Mouse (Mus musculus) layer of hippocampus, adult 11-12 months (tissue): ENCODE data around the gene Aco2.
"Not testable (repeated sequence)": the region's sequence is repeated elsewhere in the genome, so short reads cannot be mapped to it uniquely, and the experiment has no call there.

Experiments used
- DNase-seq: peaks from one replicate; pipeline ENCODE4 v3.0.0; 2022; ENCODE audit warnings: low spot score

The Aco2 gene

GRCm38 (mm10) chr15:81879531-81880401, 7.7 kb downstream of the Aco2 start:
- peak; percentile 71 for DNase-seq

DNA sequence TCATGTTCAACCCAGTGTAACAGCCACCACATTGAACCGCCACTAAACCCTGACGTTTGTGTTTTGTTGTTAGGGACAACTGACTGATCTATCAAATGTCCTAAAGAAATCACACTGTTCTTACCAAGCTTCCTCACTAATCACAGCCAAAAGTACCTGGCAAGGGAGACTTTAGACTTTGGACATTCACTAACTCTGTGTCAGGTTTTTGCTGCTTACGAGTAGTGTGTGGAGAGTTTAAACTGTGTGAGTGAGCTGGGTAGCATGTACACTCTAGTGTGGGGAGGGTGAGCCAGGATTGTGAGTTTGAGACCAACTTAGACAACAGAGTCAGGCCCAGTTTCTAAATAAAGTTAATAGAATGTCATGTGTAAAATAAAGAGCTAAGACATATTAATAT, 10.2 kb downstream of the Aco2 start:
- no peak for DNase-seq

DNA sequence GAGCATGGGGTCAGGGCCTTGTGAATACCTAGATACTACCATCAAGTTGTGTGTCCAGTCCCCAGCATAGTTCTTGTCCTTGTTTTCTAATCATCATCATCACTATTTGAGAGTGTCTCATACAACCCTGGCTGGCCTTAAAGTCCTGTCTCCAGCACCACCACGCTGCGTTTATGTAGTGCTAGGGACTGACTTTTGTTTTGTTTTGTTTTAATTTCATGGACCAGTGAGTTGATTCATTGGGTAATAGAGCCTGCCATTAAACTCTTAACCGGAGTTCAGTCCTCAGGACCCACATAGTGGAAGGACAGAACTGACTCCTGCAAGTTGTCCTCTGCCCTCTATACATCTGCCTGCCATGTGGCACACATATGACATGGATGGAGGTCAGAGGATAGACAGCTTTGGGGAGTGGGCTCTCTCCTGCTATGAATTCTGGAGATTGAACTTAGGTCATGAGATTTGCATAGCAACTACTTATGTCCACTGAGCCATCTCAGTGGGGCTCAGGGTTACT, 13.4 kb downstream of the Aco2 start:
- DNase-seq = no peak

DNA sequence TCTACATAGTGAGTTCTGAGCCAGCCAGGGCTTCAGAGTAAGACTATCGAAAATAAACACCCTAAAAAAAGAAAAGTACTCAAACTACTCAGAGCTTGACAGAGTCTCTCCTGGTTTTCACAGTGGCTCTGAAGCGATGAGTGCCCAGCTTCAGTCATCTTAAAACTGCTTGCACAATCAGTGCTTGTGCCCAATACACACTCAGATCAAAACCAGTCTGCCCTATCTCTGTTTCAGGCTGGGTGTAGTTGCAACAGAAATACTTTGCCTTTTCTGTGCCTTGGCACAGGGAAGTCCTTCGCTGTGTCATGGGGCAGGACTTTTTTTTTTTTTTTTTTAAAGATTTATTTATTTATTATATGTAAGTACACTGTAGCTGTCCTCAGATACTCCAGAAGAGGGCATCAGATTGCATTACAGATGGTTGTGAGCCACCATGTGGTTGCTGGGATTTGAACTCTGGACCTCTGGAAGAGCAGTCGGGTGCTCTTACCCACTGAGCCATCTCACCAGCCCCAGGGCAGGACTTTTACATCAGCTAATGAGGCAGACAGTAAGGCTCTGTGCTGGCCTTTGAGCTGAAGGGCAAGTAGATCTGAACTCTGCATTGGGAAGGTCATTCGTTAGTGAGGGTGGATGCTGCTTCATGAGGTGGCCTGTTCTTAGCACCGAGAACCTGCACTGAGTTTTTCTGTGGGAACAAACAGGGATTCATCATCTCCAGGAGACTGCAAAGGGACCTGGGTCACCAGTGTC, 14.9 kb downstream of the Aco2 start:
- DNase-seq = no peak

GRCm38 (mm10) chr15:81889175-81889574, 17.1 kb downstream of the Aco2 start:
- no peak for DNase-seq

DNA sequence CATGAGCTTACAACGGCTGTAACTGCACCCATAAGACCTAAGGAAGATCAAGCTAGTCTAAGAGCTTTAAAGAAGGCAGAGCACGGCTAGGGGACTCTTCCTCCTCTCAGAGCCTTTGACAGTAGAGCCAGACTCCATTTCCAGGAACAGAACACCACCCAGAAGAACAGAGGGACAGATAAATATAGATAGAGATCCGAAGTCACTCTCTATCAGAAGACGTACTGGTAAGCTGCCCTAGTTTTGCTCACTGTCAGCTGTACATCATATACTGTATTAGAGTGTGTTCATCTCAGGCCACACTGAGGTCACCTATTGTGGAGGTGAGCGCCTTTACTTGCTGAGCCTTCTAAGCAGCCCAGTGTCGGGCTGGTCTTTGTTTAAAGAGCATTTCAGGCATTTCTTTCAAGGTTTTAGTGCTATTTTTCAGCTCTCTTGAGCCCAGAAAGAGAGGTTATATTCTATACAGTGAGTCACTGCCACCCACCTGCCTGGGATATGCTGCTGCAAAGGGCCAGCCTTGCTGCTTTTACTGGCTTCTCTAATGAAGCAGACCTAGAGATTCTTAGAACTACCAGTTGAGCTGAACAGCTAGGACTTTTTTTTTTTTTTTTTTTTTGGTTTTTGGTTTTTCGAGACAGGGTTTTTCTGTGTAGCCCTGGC, 19.2 kb downstream of the Aco2 start:
- no peak for DNase-seq

GRCm38 (mm10) chr15:81891822-81892580, 19.9 kb downstream of the Aco2 start:
- no peak for DNase-seq

GRCm38 (mm10) chr15:81894002-81894401, 21.9 kb downstream of the Aco2 start:
- no peak for DNase-seq

DNA sequence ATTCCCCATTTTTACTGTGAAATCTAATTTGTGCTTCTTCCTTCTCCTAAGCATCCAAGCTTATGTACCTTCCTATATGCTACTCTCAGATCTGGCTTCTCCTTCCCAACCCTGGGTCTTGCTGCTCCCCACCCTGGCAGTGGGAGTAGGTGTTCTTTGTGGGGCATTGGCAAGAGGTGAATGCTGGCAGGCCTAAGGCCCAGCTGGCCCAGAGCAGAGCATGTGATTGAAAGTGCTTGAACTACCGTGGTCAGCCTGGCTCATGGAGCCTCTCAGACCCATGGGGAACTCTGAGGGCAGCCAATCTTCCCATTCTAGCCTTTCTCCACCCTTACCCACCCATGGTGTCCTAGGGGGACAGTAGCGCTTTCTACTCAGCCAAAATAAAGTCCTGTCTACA, 24.3 kb downstream of the Aco2 start:
- no peak for DNase-seq

- no peak for DNase-seq
Measured at GRCm38 (mm10) chr15:81897607-81898285, 25.6 kb downstream of the Aco2 start.

- no peak for DNase-seq
Measured at GRCm38 (mm10) chr15:81898751-81899150, 26.6 kb downstream of the Aco2 start.

GRCm38 (mm10) chr15:81904939-81905338, 32.8 kb downstream of the Aco2 start:
- DNase-seq = peak; percentile 86

GRCm38 (mm10) chr15:81907953-81908352, 35.8 kb downstream of the Aco2 start:
- DNase-seq = no peak

GRCm38 (mm10) chr15:81908767-81909166, 36.7 kb downstream of the Aco2 start:
- DNase-seq = not testable (repeated sequence)

- no peak for DNase-seq
Measured at GRCm38 (mm10) chr15:81912498-81912897, 40.4 kb downstream of the Aco2 start.

DNA sequence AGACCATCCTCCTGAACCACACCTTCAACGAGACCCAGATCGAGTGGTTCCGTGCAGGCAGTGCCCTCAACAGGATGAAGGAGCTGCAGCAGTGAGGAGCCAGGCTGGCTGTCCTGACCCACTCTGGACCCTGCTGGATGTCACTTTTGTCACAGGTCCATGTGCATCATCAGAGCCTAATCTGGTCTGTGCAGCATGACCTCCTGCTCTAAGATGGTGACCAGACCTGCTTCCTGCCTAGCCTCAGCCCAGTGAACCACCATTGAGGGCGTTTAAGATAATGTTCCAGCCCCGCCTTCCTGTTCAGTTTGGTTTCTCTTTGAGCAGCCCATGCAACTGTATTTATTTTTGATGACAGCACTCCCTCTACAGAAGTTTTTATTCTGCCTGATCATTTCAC, 42.6 kb downstream of the Aco2 start:
- DNase-seq = no peak

GRCm38 (mm10) chr15:81915663-81916062, 43.6 kb downstream of the Aco2 start:
- no peak for DNase-seq

GRCm38 (mm10) chr15:81917201-81917600, 45.1 kb downstream of the Aco2 start:
- DNase-seq = no peak

GRCm38 (mm10) chr15:81917621-81918463, 45.7 kb downstream of the Aco2 start:
- DNase-seq = peak; percentile 78

- no peak for DNase-seq
Measured at GRCm38 (mm10) chr15:81919062-81919461, 47.0 kb downstream of the Aco2 start.
